15 mouse cellular contexts compared by ENCODE assay signal in the genomic region with DNA sequence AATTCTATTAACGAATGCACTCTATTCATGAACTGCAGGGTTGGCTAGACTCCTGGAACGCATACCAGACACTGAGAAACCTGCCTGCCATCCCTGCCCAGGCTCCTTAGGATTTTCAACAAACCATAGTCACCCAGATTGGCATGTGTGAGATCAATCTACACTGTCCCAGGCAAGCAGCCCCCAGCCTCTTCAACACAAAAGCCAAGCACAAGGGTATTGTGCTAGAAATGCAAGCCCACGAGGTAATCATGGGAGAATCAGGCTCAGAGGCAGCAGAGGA. TPM values are rescaled to one million over a fixed set of nuclear protein-coding genes. Genes with fewer than 3 reads are reported as not detected.
"Had no signal": no experiment of that assay in that cellular context is flagged by ENCODE, and none has a peak within 500 bp of the region (broad histone marks: within the 10 kb centered on the region; RNA-seq: fewer than 3 reads in every experiment).

No protein-coding gene starts in this region.

- H3K36me3 ChIP-seq: limb, embryonic 10.5 days; limb, embryonic 13.5 days; midbrain, embryonic 12.5 days; neural tube, embryonic 12.5 days; neural tube, embryonic 15.5 days had no signal

- H3K27ac ChIP-seq: limb, embryonic 10.5 days; limb, embryonic 13.5 days; midbrain, embryonic 12.5 days; neural tube, embryonic 12.5 days; neural tube, embryonic 15.5 days; stomach, postnatal 0 days had no signal

- H3K4me3 ChIP-seq: limb, embryonic 10.5 days; limb, embryonic 13.5 days; midbrain, embryonic 12.5 days; neural tube, embryonic 12.5 days; neural tube, embryonic 15.5 days had no signal

- H3K9me3 ChIP-seq: limb, embryonic 10.5 days; limb, embryonic 13.5 days; midbrain, embryonic 12.5 days; neural tube, embryonic 12.5 days; neural tube, embryonic 15.5 days had no signal

- H3K9ac ChIP-seq: limb, embryonic 13.5 days; midbrain, embryonic 12.5 days; neural tube, embryonic 12.5 days; neural tube, embryonic 15.5 days had no signal

- H3K27me3 ChIP-seq: midbrain, embryonic 12.5 days; neural tube, embryonic 12.5 days; neural tube, embryonic 15.5 days had no signal

- H3K4me2 ChIP-seq: limb, embryonic 13.5 days; midbrain, embryonic 12.5 days; neural tube, embryonic 12.5 days; neural tube, embryonic 15.5 days had no signal

RNA-seq across cellular contexts. Expression of gene Erv3, which starts 37.9 kb away (rescaled TPM):
- total RNA-seq: liver, adult 2 months; megakaryocyte progenitor cell, adult 5-6 weeks; megakaryocyte-erythroid progenitor cell, adult 5-6 weeks had no signal
- polyA plus RNA-seq: inflammation-experienced regulatory T-cells, adult 6 months; intestine, embryonic 16.5 days; kidney, embryonic 16.5 days; limb, embryonic 10.5 days; limb, embryonic 13.5 days; liver, adult 2 months; lung, adult 2 months; lung, embryonic 16.5 days; midbrain, embryonic 12.5 days; neural tube, embryonic 12.5 days; neural tube, embryonic 15.5 days; stomach, embryonic 14.5 days; stomach, postnatal 0 days had no signal
